Mouse (Mus musculus) megakaryocyte, embryonic 14.5 days (primary cell): ENCODE results near the gene Ddr2. TPM values are rescaled to one million over a fixed set of nuclear protein-coding genes. Genes with fewer than 3 reads are reported as not detected.

Source experiments
- H3K27me3 ChIP-seq: replicated peaks from 2 replicates; pipeline ENCODE3; 2012; ENCODE audit warnings: inconsistent platforms
- H3K36me3 ChIP-seq: replicated peaks from 2 replicates; pipeline ENCODE3; 2012; ENCODE audit warnings: low read length, inconsistent platforms, mixed read lengths
- H3K4me1 ChIP-seq: 2 replicates; pipeline ENCODE4 v1.6.1; 2012; ENCODE audit warnings: inconsistent platforms
- H3K4me3 ChIP-seq: replicated peaks from 2 replicates; pipeline ENCODE3; 2012; ENCODE audit warnings: moderate library complexity, mild to moderate bottlenecking, inconsistent platforms
- H3K9me3 ChIP-seq: 2 replicates; pipeline ENCODE4 v1.6.1; 2012; ENCODE audit warnings: inconsistent platforms
- FLI1 ChIP-seq: IDR thresholded peaks from 2 replicates; pipeline ENCODE4 v1.6.1; 2012; ENCODE audit warnings: low read length, inconsistent platforms, mixed read lengths
- GATA1 ChIP-seq: IDR thresholded peaks from 3 replicates; pipeline ENCODE4 v1.6.1; 2012; ENCODE audit warnings: mixed read lengths, low read length, inconsistent platforms, borderline replicate concordance
- polyA plus RNA-seq: library from polyadenylated mRNA; stranded (reverse); fragments of >175 nt; gene quantifications from 2 replicates; pipeline ENCODE4 v1.2.3, GENCODE M21; 2012; ENCODE audit warnings: low replicate concordance; ENCODE audit not compliant: insufficient read depth

Ddr2 gene
- polyA plus RNA-seq, 1 experiment, result not detected

- Histone ChIP-seq H3K36me3 (peaks cover 86% of the 10 kb centered on the region), H3K4me3 (no peak overlapping the region), H3K4me1 (no peaks in the 10 kb centered on the region), H3K27me3 (no peaks in the 10 kb centered on the region), H3K9me3 (no peaks in the 10 kb centered on the region)
- TF ChIP-seq GATA1 (no peak), FLI1 (no peak)
Measured at GRCm38 (mm10) chr1:169953106-169953505, 157.5 kb downstream of the Ddr2 start.

GRCm38 (mm10) chr1:169952636-169953035, 157.9 kb downstream of the Ddr2 start:
- TF ChIP-seq GATA1 (no peak), FLI1 (no peak)
- Histone ChIP-seq H3K36me3 (peaks cover 82% of the 10 kb centered on the region), H3K9me3 (no peaks in the 10 kb centered on the region), H3K27me3 (no peaks in the 10 kb centered on the region), H3K4me1 (no peaks in the 10 kb centered on the region), H3K4me3 (no peak overlapping the region)

GRCm38 (mm10) chr1:169951561-169951960, 159.0 kb downstream of the Ddr2 start:
- H3K27me3 ChIP-seq, result no peaks in the 10 kb centered on the region
- TF ChIP-seq GATA1, result no peak
- TF ChIP-seq FLI1, result no peak
- H3K4me3 ChIP-seq, result no peak overlapping the region
- H3K9me3 ChIP-seq, result no peaks in the 10 kb centered on the region
- no peaks in the 10 kb centered on the region for H3K4me1 ChIP-seq
- H3K36me3 ChIP-seq, result peaks cover 71% of the 10 kb centered on the region

- Histone ChIP-seq H3K4me1 (no peaks in the 10 kb centered on the region), H3K36me3 (peaks cover 62% of the 10 kb centered on the region), H3K9me3 (no peaks in the 10 kb centered on the region; the same call in 1 of the 2 replicates), H3K27me3 (no peaks in the 10 kb centered on the region), H3K4me3 (no peak overlapping the region)
- TF ChIP-seq FLI1 (no peak), GATA1 (no peak)
Measured at GRCm38 (mm10) chr1:169950651-169951050, 159.9 kb downstream of the Ddr2 start.

GRCm38 (mm10) chr1:169949981-169950380, 160.6 kb downstream of the Ddr2 start:
- peaks cover 55% of the 10 kb centered on the region for H3K36me3 ChIP-seq
- H3K27me3 ChIP-seq, result no peaks in the 10 kb centered on the region
- H3K4me3 ChIP-seq, result no peak overlapping the region
- TF ChIP-seq FLI1 (no peak), GATA1 (no peak)
- H3K4me1 ChIP-seq, result no peaks in the 10 kb centered on the region
- H3K9me3 ChIP-seq, result peaks cover 6% of the 10 kb centered on the region

GRCm38 (mm10) chr1:169948866-169949265, 161.7 kb downstream of the Ddr2 start:
- TF ChIP-seq GATA1, result no peak
- TF ChIP-seq FLI1, result no peak
- Histone ChIP-seq H3K4me1 (no peaks in the 10 kb centered on the region), H3K9me3 (peaks cover 11% of the 10 kb centered on the region), H3K4me3 (no peak overlapping the region), H3K27me3 (no peaks in the 10 kb centered on the region), H3K36me3 (peaks cover 44% of the 10 kb centered on the region)

- H3K36me3 ChIP-seq, result peaks cover 38% of the 10 kb centered on the region
- H3K4me3 ChIP-seq, result no peak overlapping the region
- H3K9me3 ChIP-seq, result peaks cover 11% of the 10 kb centered on the region
- H3K4me1 ChIP-seq, result no peaks in the 10 kb centered on the region
- no peak for TF ChIP-seq FLI1
- no peak for TF ChIP-seq GATA1
- H3K27me3 ChIP-seq, result no peaks in the 10 kb centered on the region
Measured at GRCm38 (mm10) chr1:169948280-169948679, 162.3 kb downstream of the Ddr2 start.

- Histone ChIP-seq H3K9me3 (peaks cover 11% of the 10 kb centered on the region), H3K4me3 (no peak overlapping the region), H3K27me3 (no peaks in the 10 kb centered on the region), H3K36me3 (peaks cover 32% of the 10 kb centered on the region), H3K4me1 (no peaks in the 10 kb centered on the region)
- TF ChIP-seq GATA1 (no peak), FLI1 (no peak)
Measured at GRCm38 (mm10) chr1:169947654-169948053, 162.9 kb downstream of the Ddr2 start.

GRCm38 (mm10) chr1:169946004-169946403, 164.6 kb downstream of the Ddr2 start:
- peaks cover 17% of the 10 kb centered on the region for H3K36me3 ChIP-seq
- TF ChIP-seq FLI1, result no peak
- no peak for TF ChIP-seq GATA1
- H3K9me3 ChIP-seq, result peaks cover 11% of the 10 kb centered on the region
- H3K27me3 ChIP-seq, result no peaks in the 10 kb centered on the region
- no peaks in the 10 kb centered on the region for H3K4me1 ChIP-seq
- no peak overlapping the region for H3K4me3 ChIP-seq

- TF ChIP-seq FLI1, result no peak
- no peak for TF ChIP-seq GATA1
- H3K36me3 ChIP-seq, result no peaks in the 10 kb centered on the region
- H3K4me3 ChIP-seq, result no peak overlapping the region
- H3K27me3 ChIP-seq, result peaks cover 8% of the 10 kb centered on the region
- no peaks in the 10 kb centered on the region for H3K9me3 ChIP-seq
- H3K4me1 ChIP-seq, result peaks cover 3% of the 10 kb centered on the region; the same call in 1 of the 2 replicates
Measured at GRCm38 (mm10) chr1:169939345-169939744, 171.2 kb downstream of the Ddr2 start.
